Mouse (Mus musculus) cerebellum, postnatal 4 days (tissue): Measurements from ENCODE around the gene Pou4f1.

Experiments used
- DNase-seq, 2 experiments: peaks; one replicate each; pipeline ENCODE4 v3.0.0; 2022; ENCODE audit warnings: low spot score in 2 of 2, mixed read lengths in 1 of 2

Gene Pou4f1

DNA sequence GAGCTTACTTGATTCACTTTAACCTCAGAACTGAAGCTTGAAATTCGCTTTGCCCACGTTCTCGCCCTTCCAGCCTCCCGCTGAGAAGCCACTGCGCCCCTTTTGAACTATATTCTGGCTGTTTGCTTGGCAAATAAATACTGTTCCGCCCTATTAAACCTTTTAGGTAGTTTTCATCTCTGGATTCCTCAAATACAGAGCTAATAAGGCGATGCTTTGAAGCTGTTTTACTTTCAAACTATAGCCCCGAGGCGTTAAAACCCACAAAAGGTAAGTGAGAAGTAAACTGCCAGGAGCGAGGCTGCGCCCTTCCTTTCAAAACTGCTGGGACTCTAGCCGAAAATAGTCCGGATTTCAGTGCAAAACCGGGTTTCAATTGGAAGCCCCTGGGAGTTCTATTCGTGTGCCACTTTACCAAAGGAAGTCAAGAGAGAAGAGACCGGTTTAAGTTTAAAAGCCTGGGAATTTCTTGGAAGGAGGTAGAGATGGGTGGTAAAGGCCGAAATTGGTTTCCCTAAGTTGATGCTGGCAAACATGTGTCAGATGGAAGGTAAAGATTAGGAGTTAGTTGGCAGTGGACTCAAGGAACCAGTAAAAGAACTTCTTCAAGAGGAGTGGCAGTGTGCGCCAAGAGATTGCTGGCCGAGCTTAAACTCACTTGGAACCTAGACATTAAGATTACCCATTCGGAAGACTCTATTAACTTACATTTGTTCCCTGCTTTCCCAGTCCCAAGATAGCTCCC lies 9.7 kb downstream of the Pou4f1 start:
- DNase-seq, result no peak

DNA sequence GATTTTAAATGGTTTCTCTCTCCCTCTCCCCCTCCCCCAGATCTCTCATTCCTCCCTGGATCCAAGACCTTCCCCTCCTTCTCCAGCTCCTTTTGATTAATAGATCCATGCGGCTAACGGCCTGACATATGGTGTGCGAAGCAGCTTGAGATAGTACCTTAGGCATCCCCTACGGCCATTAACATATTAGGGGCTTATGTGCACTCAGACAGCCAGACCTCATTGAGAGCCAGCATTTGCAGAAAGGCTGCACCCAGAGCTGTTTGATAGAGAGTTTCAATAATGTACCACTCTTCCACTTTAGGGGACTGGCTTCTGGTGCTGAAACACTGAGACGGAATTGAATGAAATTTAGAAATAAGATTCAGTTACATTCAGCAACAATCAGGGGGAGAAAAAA lies 10.8 kb downstream of the Pou4f1 start:
- peak in 1 of 2 experiments; percentile 4 for DNase-seq

DNA sequence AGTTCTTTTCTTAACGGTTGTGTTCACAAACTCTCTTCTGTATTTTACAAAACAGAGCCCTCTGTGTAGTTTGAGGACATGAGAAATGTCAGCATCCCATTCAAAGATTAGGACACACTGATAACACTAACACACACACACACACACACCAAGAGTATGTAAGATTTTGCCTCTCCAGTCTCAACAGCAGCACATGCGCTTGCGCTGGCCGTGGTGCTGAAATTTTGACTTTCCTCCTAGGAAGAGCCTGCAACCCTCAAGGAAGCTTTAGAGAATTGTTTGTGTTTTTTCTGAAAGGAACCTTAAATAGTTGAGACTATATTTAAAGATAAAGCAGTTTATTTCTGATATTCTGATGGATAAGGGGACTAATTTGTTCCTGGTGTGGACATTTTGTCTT lies 14.0 kb downstream of the Pou4f1 start:
- no peak for DNase-seq

DNA sequence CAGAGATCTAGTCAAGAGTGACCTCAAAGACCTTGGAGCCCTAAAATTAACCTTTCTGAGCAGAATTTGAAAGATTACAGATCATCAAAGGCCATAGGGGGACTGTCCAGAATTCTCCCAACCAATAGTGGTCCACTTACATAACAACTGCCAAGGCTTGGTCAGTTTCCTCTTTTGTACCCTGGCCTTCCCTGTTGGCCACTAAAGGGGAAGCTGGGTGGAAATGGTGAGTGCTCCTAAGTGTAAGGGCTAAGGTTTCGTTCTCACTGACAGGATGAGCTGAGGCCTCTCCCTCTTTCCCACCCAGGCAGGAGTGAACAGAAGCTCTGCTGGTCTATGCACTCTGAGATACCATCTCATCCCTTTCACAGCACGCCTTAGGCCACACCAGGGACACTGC lies 33.5 kb downstream of the Pou4f1 start:
- DNase-seq, result no peak

DNA sequence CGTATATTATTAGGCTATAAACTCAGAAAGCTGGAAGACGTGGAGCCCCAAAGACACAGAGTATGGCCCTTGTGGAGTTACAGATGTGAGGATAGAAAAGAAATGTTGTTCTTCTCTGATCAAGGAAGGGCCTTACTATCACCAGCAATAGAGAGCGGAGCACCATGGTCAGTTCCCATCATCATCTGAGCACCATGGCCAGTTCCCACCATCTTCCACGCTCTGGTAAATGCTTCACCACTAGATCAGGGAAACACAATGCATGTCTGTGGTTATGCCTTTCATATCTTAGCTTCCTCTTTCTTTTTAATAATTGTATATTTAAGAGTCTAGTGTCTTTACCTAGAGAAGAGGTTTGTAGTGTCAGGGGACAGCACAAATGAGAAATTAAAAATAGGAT lies 37.0 kb downstream of the Pou4f1 start:
- DNase-seq, result no peak

DNA sequence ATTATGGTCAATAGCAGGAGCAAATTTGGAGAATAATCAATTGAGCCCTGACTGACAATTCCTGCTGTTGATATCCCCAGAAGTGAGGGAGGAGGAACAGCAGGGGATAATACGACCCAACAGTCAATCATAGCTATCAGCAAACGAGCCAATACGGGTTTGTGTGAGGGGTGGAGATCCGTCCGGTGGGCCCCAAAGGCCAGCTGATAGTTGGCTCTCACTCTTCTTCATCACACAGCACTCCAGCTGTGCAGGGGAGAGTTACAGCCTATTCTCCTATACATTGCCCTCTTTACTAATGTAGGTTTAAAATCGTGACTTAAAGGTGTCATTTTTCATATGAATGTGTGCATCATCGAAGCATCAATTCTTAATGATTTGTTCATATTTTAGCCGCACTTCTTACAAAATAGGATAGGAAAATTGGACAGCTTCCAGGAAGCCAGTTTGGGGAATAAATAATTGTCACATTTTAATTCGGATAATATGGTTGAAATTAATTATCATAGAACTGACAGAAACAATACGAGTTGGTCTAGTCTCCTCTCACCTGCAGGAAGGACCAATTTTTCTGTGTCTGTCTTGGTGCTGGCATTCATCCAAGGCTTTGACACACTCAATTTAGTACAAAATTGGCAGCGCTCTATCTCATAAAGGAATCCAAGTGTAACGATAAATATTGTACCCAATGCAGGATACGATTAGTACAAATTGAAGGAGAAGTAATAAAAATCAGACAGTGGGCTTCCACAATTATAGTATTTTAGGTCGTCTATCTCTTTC lies 43.9 kb downstream of the Pou4f1 start:
- peak in 1 of 2 experiments; percentile 10 for DNase-seq
